Mouse (Mus musculus): ENCODE measurements around the gene Cfap126. TPM values are rescaled to one million over a fixed set of nuclear protein-coding genes. Genes with fewer than 3 reads are reported as not detected.
A peak's percentile ranks its signal among the peaks of the same experiment; 100 is the strongest.

Cfap126 gene
- polyA plus RNA-seq, 1 experiment from 2014 or later, result 1.5 TPM

GRCm38 (mm10) chr1:171151966-171152365 lies 38.2 kb downstream of the Cfap126 start:
- H3K4me3 ChIP-seq (ENCODE audit: low read depth, low read length), result no peak overlapping the region
- no peaks in the 10 kb centered on the region for H3K36me3 ChIP-seq (ENCODE audit: control insufficient read depth, insufficient read depth, low read length)
- no peak overlapping the region for H3K9ac ChIP-seq (ENCODE audit: low read length)
- ATAC-seq (replicated peaks; ENCODE audit: low FRiP score, low TSS enrichment, low read depth), result no peak
- WGBS, result 84% methylated on average over 4 of the region's 4 CpGs
- no peaks in the 10 kb centered on the region; the same call in 1 of the 2 replicates for H3K27me3 ChIP-seq (replicated peaks; ENCODE audit: control insufficient read depth, insufficient read depth, low read length)
- no peak for DNase-seq (ENCODE audit: low spot score)
- H3K27ac ChIP-seq (ENCODE audit: low read depth), result no peak overlapping the region
- H3K9me3 ChIP-seq (ENCODE audit: control insufficient read depth, low read length), result no peaks in the 10 kb centered on the region
- peaks cover 10% of the 10 kb centered on the region for H3K4me1 ChIP-seq (replicated peaks; ENCODE audit: control insufficient read depth, insufficient read depth, low read length)
- no peak overlapping the region for H3K4me2 ChIP-seq (ENCODE audit: low read length)

GRCm38 (mm10) chr1:171156644-171157043 lies 42.9 kb downstream of the Cfap126 start:
- Histone ChIP-seq H3K4me1 (replicated peaks; ENCODE audit: control insufficient read depth, insufficient read depth, low read length) (peaks cover 13% of the 10 kb centered on the region), H3K9me3 (ENCODE audit: control insufficient read depth, low read length) (no peaks in the 10 kb centered on the region), H3K27ac (ENCODE audit: low read depth) (no peak overlapping the region), H3K4me2 (ENCODE audit: low read length) (no peak overlapping the region), H3K36me3 (ENCODE audit: control insufficient read depth, insufficient read depth, low read length) (no peaks in the 10 kb centered on the region), H3K4me3 (ENCODE audit: low read depth, low read length) (no peak overlapping the region), H3K9ac (ENCODE audit: low read length) (no peak overlapping the region), H3K27me3 (replicated peaks; ENCODE audit: control insufficient read depth, insufficient read depth, low read length) (peaks cover 19% of the 10 kb centered on the region)
- 73% methylated on average over 3 of the region's 3 CpGs for WGBS
- DNase-seq (ENCODE audit: low spot score) (no peak), ATAC-seq (replicated peaks; ENCODE audit: low FRiP score, low TSS enrichment, low read depth) (no peak)

GRCm38 (mm10) chr1:171157965-171158364 lies 44.2 kb downstream of the Cfap126 start:
- H3K27ac ChIP-seq (ENCODE audit: low read depth), result no peak overlapping the region
- DNase-seq (ENCODE audit: low spot score) (no peak), ATAC-seq (replicated peaks; ENCODE audit: low FRiP score, low TSS enrichment, low read depth) (no peak)
- H3K4me2 ChIP-seq (ENCODE audit: low read length), result no peak overlapping the region
- H3K27me3 ChIP-seq (replicated peaks; ENCODE audit: control insufficient read depth, insufficient read depth, low read length), result peaks cover 19% of the 10 kb centered on the region
- peaks cover 13% of the 10 kb centered on the region for H3K4me1 ChIP-seq (replicated peaks; ENCODE audit: control insufficient read depth, insufficient read depth, low read length)
- H3K9ac ChIP-seq (ENCODE audit: low read length), result no peak overlapping the region
- H3K4me3 ChIP-seq (ENCODE audit: low read depth, low read length), result no peak overlapping the region
- H3K36me3 ChIP-seq (ENCODE audit: control insufficient read depth, insufficient read depth, low read length), result no peaks in the 10 kb centered on the region
- H3K9me3 ChIP-seq (ENCODE audit: control insufficient read depth, low read length), result no peaks in the 10 kb centered on the region

- Histone ChIP-seq H3K4me1 (replicated peaks; ENCODE audit: control insufficient read depth, insufficient read depth, low read length) (peaks cover 13% of the 10 kb centered on the region), H3K27me3 (replicated peaks; ENCODE audit: control insufficient read depth, insufficient read depth, low read length) (peaks cover 19% of the 10 kb centered on the region), H3K4me3 (ENCODE audit: low read depth, low read length) (peak overlapping the region; percentile 18), H3K9ac (ENCODE audit: low read length) (0 out of 2 replicates have a peak overlapping the region, but pooled peaks have one; percentile 3), H3K4me2 (ENCODE audit: low read length) (peak overlapping the region; percentile 49), H3K9me3 (ENCODE audit: control insufficient read depth, low read length) (no peaks in the 10 kb centered on the region), H3K27ac (ENCODE audit: low read depth) (no peak overlapping the region), H3K36me3 (ENCODE audit: control insufficient read depth, insufficient read depth, low read length) (no peaks in the 10 kb centered on the region)
- DNase-seq (ENCODE audit: low spot score) (peak; percentile 60), ATAC-seq (replicated peaks; ENCODE audit: low FRiP score, low TSS enrichment, low read depth) (peak; percentile 57; the same call in 1 of the 2 replicates)
- WGBS, result 5% methylated on average over 15 of the region's 15 CpGs
Measured at GRCm38 (mm10) chr1:171159485-171159975, 45.8 kb downstream of the Cfap126 start.

- ATAC-seq (replicated peaks; ENCODE audit: low FRiP score, low TSS enrichment, low read depth) (no peak), DNase-seq (ENCODE audit: low spot score) (no peak)
- H3K4me1 ChIP-seq (replicated peaks; ENCODE audit: control insufficient read depth, insufficient read depth, low read length), result peaks cover 13% of the 10 kb centered on the region
- H3K4me3 ChIP-seq (ENCODE audit: low read depth, low read length), result no peak overlapping the region
- H3K27me3 ChIP-seq (replicated peaks; ENCODE audit: control insufficient read depth, insufficient read depth, low read length), result peaks cover 17% of the 10 kb centered on the region
- no peak overlapping the region for H3K27ac ChIP-seq (ENCODE audit: low read depth)
- 81% methylated on average over 3 of the region's 3 CpGs for WGBS
- H3K36me3 ChIP-seq (ENCODE audit: control insufficient read depth, insufficient read depth, low read length), result no peaks in the 10 kb centered on the region
- H3K4me2 ChIP-seq (ENCODE audit: low read length), result no peak overlapping the region
- H3K9ac ChIP-seq (ENCODE audit: low read length), result no peak overlapping the region
- H3K9me3 ChIP-seq (ENCODE audit: control insufficient read depth, low read length), result no peaks in the 10 kb centered on the region
Measured at GRCm38 (mm10) chr1:171162526-171162925, 48.8 kb downstream of the Cfap126 start.

- Histone ChIP-seq H3K27ac (ENCODE audit: low read depth) (no peak overlapping the region), H3K27me3 (replicated peaks; ENCODE audit: control insufficient read depth, insufficient read depth, low read length) (peaks cover 3% of the 10 kb centered on the region; the same call in 1 of the 2 replicates), H3K9ac (ENCODE audit: low read length) (no peak overlapping the region), H3K4me3 (ENCODE audit: low read depth, low read length) (no peak overlapping the region), H3K36me3 (ENCODE audit: control insufficient read depth, insufficient read depth, low read length) (no peaks in the 10 kb centered on the region), H3K4me1 (replicated peaks; ENCODE audit: control insufficient read depth, insufficient read depth, low read length) (peaks cover 12% of the 10 kb centered on the region), H3K4me2 (ENCODE audit: low read length) (no peak overlapping the region), H3K9me3 (ENCODE audit: control insufficient read depth, low read length) (no peaks in the 10 kb centered on the region)
- no peak for DNase-seq (ENCODE audit: low spot score)
- WGBS, result 39% methylated on average over 3 of the region's 3 CpGs
- ATAC-seq (replicated peaks; ENCODE audit: low FRiP score, low TSS enrichment, low read depth), result no peak
Measured at GRCm38 (mm10) chr1:171164258-171164657, 50.5 kb downstream of the Cfap126 start.

GRCm38 (mm10) chr1:171165629-171166345 lies 52.1 kb downstream of the Cfap126 start:
- ATAC-seq (replicated peaks; ENCODE audit: low FRiP score, low TSS enrichment, low read depth) (no peak), DNase-seq (ENCODE audit: low spot score) (no peak)
- H3K9me3 ChIP-seq (ENCODE audit: control insufficient read depth, low read length), result no peaks in the 10 kb centered on the region
- no peak overlapping the region for H3K4me2 ChIP-seq (ENCODE audit: low read length)
- H3K36me3 ChIP-seq (ENCODE audit: control insufficient read depth, insufficient read depth, low read length), result no peaks in the 10 kb centered on the region
- WGBS, result 44% methylated on average over 5 of the region's 5 CpGs
- no peaks in the 10 kb centered on the region for H3K27me3 ChIP-seq (replicated peaks; ENCODE audit: control insufficient read depth, insufficient read depth, low read length)
- H3K27ac ChIP-seq (ENCODE audit: low read depth), result no peak overlapping the region
- peaks cover 2% of the 10 kb centered on the region; the same call in 1 of the 2 replicates for H3K4me1 ChIP-seq (replicated peaks; ENCODE audit: control insufficient read depth, insufficient read depth, low read length)
- no peak overlapping the region for H3K9ac ChIP-seq (ENCODE audit: low read length)
- no peak overlapping the region for H3K4me3 ChIP-seq (ENCODE audit: low read depth, low read length)

GRCm38 (mm10) chr1:171168906-171169305 lies 55.2 kb downstream of the Cfap126 start:
- 85% methylated on average over 12 of the region's 12 CpGs for WGBS
- DNase-seq (ENCODE audit: low spot score), result no peak
- Histone ChIP-seq H3K4me1 (replicated peaks; ENCODE audit: control insufficient read depth, insufficient read depth, low read length) (peaks cover 3% of the 10 kb centered on the region; the same call in 1 of the 2 replicates), H3K4me2 (ENCODE audit: low read length) (no peak overlapping the region), H3K4me3 (ENCODE audit: low read depth, low read length) (no peak overlapping the region), H3K27ac (ENCODE audit: low read depth) (no peak overlapping the region), H3K36me3 (ENCODE audit: control insufficient read depth, insufficient read depth, low read length) (no peaks in the 10 kb centered on the region), H3K9me3 (ENCODE audit: control insufficient read depth, low read length) (no peaks in the 10 kb centered on the region), H3K9ac (ENCODE audit: low read length) (no peak overlapping the region), H3K27me3 (replicated peaks; ENCODE audit: control insufficient read depth, insufficient read depth, low read length) (no peaks in the 10 kb centered on the region)
- no peak for ATAC-seq (replicated peaks; ENCODE audit: low FRiP score, low TSS enrichment, low read depth)

- Histone ChIP-seq H3K4me3 (ENCODE audit: low read depth, low read length) (no peak overlapping the region), H3K27ac (ENCODE audit: low read depth) (0 out of 2 replicates have a peak overlapping the region, but pooled peaks have one; percentile 22), H3K4me2 (ENCODE audit: low read length) (no peak overlapping the region), H3K4me1 (replicated peaks; ENCODE audit: control insufficient read depth, insufficient read depth, low read length) (peaks cover 3% of the 10 kb centered on the region; the same call in 1 of the 2 replicates), H3K36me3 (ENCODE audit: control insufficient read depth, insufficient read depth, low read length) (no peaks in the 10 kb centered on the region), H3K9ac (ENCODE audit: low read length) (no peak overlapping the region), H3K9me3 (ENCODE audit: control insufficient read depth, low read length) (no peaks in the 10 kb centered on the region), H3K27me3 (replicated peaks; ENCODE audit: control insufficient read depth, insufficient read depth, low read length) (no peaks in the 10 kb centered on the region)
- 15% methylated on average over 3 of the region's 3 CpGs for WGBS
- ATAC-seq (replicated peaks; ENCODE audit: low FRiP score, low TSS enrichment, low read depth) (no peak), DNase-seq (ENCODE audit: low spot score) (no peak)
Measured at GRCm38 (mm10) chr1:171169913-171170312, 56.2 kb downstream of the Cfap126 start.
